Mouse (Mus musculus): ENCODE data around the gene Nkain4. TPM values are rescaled to one million over a fixed set of nuclear protein-coding genes. Genes with fewer than 3 reads are reported as not detected.

Nkain4 gene
- total and polyA plus RNA-seq, 3 experiments = not detected

DNA sequence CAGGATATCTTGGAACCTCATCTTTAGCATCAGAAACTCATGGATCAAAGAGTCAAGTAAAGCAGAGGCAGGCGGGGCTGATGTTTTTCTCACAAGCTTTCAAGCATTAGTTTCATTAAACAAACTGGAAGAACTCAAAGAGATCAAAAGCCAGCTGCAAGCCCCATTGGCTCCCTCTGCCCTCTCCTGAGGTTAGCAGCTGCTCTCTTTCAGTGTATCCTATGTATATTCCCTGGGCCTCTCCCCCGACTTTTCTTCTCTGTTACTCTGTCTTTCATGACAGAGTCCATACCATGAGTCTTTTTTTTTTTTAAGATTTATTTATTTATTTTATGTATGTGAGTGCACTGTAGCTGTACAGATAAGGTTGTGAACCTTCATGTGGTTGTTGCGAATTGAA is 5.7 kb upstream of the Nkain4 start:
- no peak for DNase-seq (ENCODE audit: low read depth, low spot score)
- Histone ChIP-seq H3K9ac (ENCODE audit: control insufficient read depth, low read depth, low read length, poor library complexity, severe bottlenecking) (no peak overlapping the region), H3K27me3 (ENCODE audit: control insufficient read depth in 1 of 2, insufficient read depth in 2 of 2, low read length in 2 of 2) (peaks cover 4 to 9% of the 10 kb centered on the region in 2 experiments), H3K4me3 (ENCODE audit: control insufficient read depth in 1 of 2, insufficient read depth in 1 of 2, low read depth in 2 of 2, low read length in 2 of 2) (no peak overlapping the region), H3K27ac (ENCODE audit: control insufficient read depth, low read depth, low read length) (no peak overlapping the region), H3K36me3 (ENCODE audit: control insufficient read depth in 1 of 2, insufficient read depth in 2 of 2, low read length in 2 of 2) (peaks cover 0 to 5% of the 10 kb centered on the region in 2 experiments; a peak in 1 of 4 replicates), H3K79me2 (ENCODE audit: control insufficient read depth, insufficient read depth, low read length, poor library complexity) (no peaks in the 10 kb centered on the region), H3K9me3 (replicated peaks; ENCODE audit: insufficient read depth, low read length) (no peaks in the 10 kb centered on the region), H3K4me1 (ENCODE audit: control insufficient read depth in 1 of 2, insufficient read depth in 2 of 2, low read length in 2 of 2) (peaks cover 0 to 7% of the 10 kb centered on the region in 2 experiments; a peak in 1 of 4 replicates)
- no peak for TF ChIP-seq TAL1 (IDR thresholded peaks at IDR 0.05; ENCODE audit: low read length)
- no peak for TF ChIP-seq GABPA (IDR thresholded peaks at IDR 0.05; ENCODE audit: low read depth, low read length)
- TF ChIP-seq NRF1 (IDR thresholded peaks at IDR 0.05; ENCODE audit: insufficient read depth, low read depth, low read length, poor library complexity, severe bottlenecking) = no peak
- TF ChIP-seq ZNF384 (IDR thresholded peaks at IDR 0.05; ENCODE audit: low read depth, low read length) = no peak
- no peak for TF ChIP-seq ETS1 (IDR thresholded peaks at IDR 0.05; ENCODE audit: low read depth, low read length)
- TF ChIP-seq USF1 (IDR thresholded peaks at IDR 0.05; ENCODE audit: low read depth, low read length) = no peak
- TF ChIP-seq JUND (IDR thresholded peaks at IDR 0.05; ENCODE audit: low read depth, low read length) = no peak
- no peak for TF ChIP-seq MYB (IDR thresholded peaks at IDR 0.05; ENCODE audit: low read depth, low read length)
- no peak for TF ChIP-seq GATA1 (IDR thresholded peaks at IDR 0.05; ENCODE audit: low read depth, low read length)
- no peak for TF ChIP-seq POLR2AphosphoS2 (IDR thresholded peaks at IDR 0.05; ENCODE audit: low read length)
- no peak for TF ChIP-seq RCOR1 (IDR thresholded peaks at IDR 0.05; ENCODE audit: low read depth, low read length)
- no peak for TF ChIP-seq CHD1 (IDR thresholded peaks at IDR 0.05; ENCODE audit: low read depth, low read length)
- TF ChIP-seq SIN3A (IDR thresholded peaks at IDR 0.05; ENCODE audit: low read length) = no peak
- TF ChIP-seq MAFK (IDR thresholded peaks at IDR 0.05; ENCODE audit: borderline replicate concordance, low read depth, low read length) = no peak
- TF ChIP-seq TBP (IDR thresholded peaks at IDR 0.05; ENCODE audit: low read depth, low read length) = no peak

DNA sequence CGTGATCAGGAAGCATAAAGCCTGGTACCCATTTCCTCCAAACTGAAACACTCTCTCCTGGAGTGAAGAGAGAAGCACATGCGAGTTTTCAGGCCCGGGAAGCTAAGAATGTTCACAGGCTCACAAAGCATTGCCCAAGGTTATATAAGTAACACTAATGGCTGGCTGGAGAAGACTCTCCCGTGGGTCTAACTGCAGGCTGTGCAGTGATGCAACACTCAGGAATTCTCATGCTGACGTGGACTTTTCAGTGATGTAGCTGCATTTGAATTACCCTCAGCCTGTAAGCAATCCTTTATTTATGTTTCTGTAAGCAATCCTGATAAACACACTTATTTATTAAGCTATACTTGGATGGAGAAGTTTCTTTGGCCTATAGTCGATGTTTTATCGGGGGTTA is 5.1 kb upstream of the Nkain4 start:
- H3K27me3 ChIP-seq (ENCODE audit: control insufficient read depth in 1 of 2, insufficient read depth in 2 of 2, low read length in 2 of 2) = peaks cover 4 to 9% of the 10 kb centered on the region in 2 experiments

More for the DNA sequence above, 5.1 kb upstream of the Nkain4 start:
- no peaks in the 10 kb centered on the region for H3K9me3 ChIP-seq (replicated peaks; ENCODE audit: insufficient read depth, low read length)
- H3K9ac ChIP-seq (ENCODE audit: control insufficient read depth, low read depth, low read length, poor library complexity, severe bottlenecking) = no peak overlapping the region
- no peak overlapping the region for H3K4me3 ChIP-seq (ENCODE audit: control insufficient read depth in 1 of 2, insufficient read depth in 1 of 2, low read depth in 2 of 2, low read length in 2 of 2)
- no peak for DNase-seq (ENCODE audit: low read depth, low spot score)
- no peak overlapping the region for H3K27ac ChIP-seq (ENCODE audit: control insufficient read depth, low read depth, low read length)
- TF ChIP-seq CHD1 (IDR thresholded peaks at IDR 0.05; ENCODE audit: low read depth, low read length) = no peak
- TF ChIP-seq GATA1 (IDR thresholded peaks at IDR 0.05; ENCODE audit: low read depth, low read length) = no peak
- TF ChIP-seq TAL1 (IDR thresholded peaks at IDR 0.05; ENCODE audit: low read length) = no peak
- TF ChIP-seq ETS1 (IDR thresholded peaks at IDR 0.05; ENCODE audit: low read depth, low read length) = no peak
- TF ChIP-seq TBP (IDR thresholded peaks at IDR 0.05; ENCODE audit: low read depth, low read length) = no peak
- TF ChIP-seq POLR2AphosphoS5 (IDR thresholded peaks at IDR 0.05; ENCODE audit: borderline replicate concordance, low read depth, low read length) = no peak
- no peak for TF ChIP-seq POLR2A (IDR thresholded peaks at IDR 0.05; ENCODE audit: control insufficient read depth in 1 of 2, insufficient read depth in 1 of 2, low read depth in 1 of 2, low read length in 2 of 2, poor library complexity in 1 of 2)
- no peak for TF ChIP-seq GABPA (IDR thresholded peaks at IDR 0.05; ENCODE audit: low read depth, low read length)
- H3K79me2 ChIP-seq (ENCODE audit: control insufficient read depth, insufficient read depth, low read length, poor library complexity) = no peaks in the 10 kb centered on the region
- H3K36me3 ChIP-seq (ENCODE audit: control insufficient read depth in 1 of 2, insufficient read depth in 2 of 2, low read length in 2 of 2) = peaks cover 0 to 5% of the 10 kb centered on the region in 2 experiments; a peak in 1 of 4 replicates
- peaks cover 0 to 7% of the 10 kb centered on the region in 2 experiments; a peak in 1 of 4 replicates for H3K4me1 ChIP-seq (ENCODE audit: control insufficient read depth in 1 of 2, insufficient read depth in 2 of 2, low read length in 2 of 2)

Measured in MEL (cell line).